Mouse (Mus musculus): ENCODE data around the gene Filip1l.

Filip1l gene

GRCm38 (mm10) chr16:57485265-57485664 is 132.4 kb downstream of the Filip1l start:
- DNase-seq = no peak

- no peak for DNase-seq
Observed at GRCm38 (mm10) chr16:57486266-57486665, 133.4 kb downstream of the Filip1l start.

- no peak for DNase-seq
Observed at GRCm38 (mm10) chr16:57488661-57489060, 135.8 kb downstream of the Filip1l start.

- DNase-seq = no peak
Observed at GRCm38 (mm10) chr16:57490691-57491090, 137.8 kb downstream of the Filip1l start.

- no peak for DNase-seq
Observed at GRCm38 (mm10) chr16:57491853-57492252, 139.0 kb downstream of the Filip1l start.

- DNase-seq = no peak
Observed at GRCm38 (mm10) chr16:57495476-57496203, 142.7 kb downstream of the Filip1l start.

GRCm38 (mm10) chr16:57496437-57497173 is 143.7 kb downstream of the Filip1l start:
- DNase-seq = peak; percentile 24

GRCm38 (mm10) chr16:57500851-57501250 is 148.0 kb downstream of the Filip1l start:
- no peak for DNase-seq

- no peak for DNase-seq
Observed at GRCm38 (mm10) chr16:57502230-57502629, 149.3 kb downstream of the Filip1l start.

GRCm38 (mm10) chr16:57502761-57503160 is 149.9 kb downstream of the Filip1l start:
- no peak for DNase-seq

GRCm38 (mm10) chr16:57504728-57505127 is 151.8 kb downstream of the Filip1l start:
- DNase-seq = no peak

- DNase-seq = no peak
Observed at GRCm38 (mm10) chr16:57506133-57506532, 153.2 kb downstream of the Filip1l start.

- no peak for DNase-seq
Observed at GRCm38 (mm10) chr16:57508351-57508750, 155.5 kb downstream of the Filip1l start.

- DNase-seq = no peak
Observed at GRCm38 (mm10) chr16:57509099-57509498, 156.2 kb downstream of the Filip1l start.

- DNase-seq = no peak
Observed at GRCm38 (mm10) chr16:57513562-57513961, 160.7 kb downstream of the Filip1l start.

GRCm38 (mm10) chr16:57514371-57514770 is 161.5 kb downstream of the Filip1l start:
- no peak for DNase-seq

- no peak for DNase-seq
Observed at GRCm38 (mm10) chr16:57515636-57516035, 162.7 kb downstream of the Filip1l start.

- no peak for DNase-seq
Observed at GRCm38 (mm10) chr16:57525046-57525445, 172.2 kb downstream of the Filip1l start.

GRCm38 (mm10) chr16:57525476-57525875 is 172.6 kb downstream of the Filip1l start:
- no peak for DNase-seq

GRCm38 (mm10) chr16:57526893-57527292 is 174.0 kb downstream of the Filip1l start:
- DNase-seq = no peak

- DNase-seq = no peak
Observed at GRCm38 (mm10) chr16:57528457-57528856, 175.6 kb downstream of the Filip1l start.

GRCm38 (mm10) chr16:57530547-57530946 is 177.7 kb downstream of the Filip1l start:
- DNase-seq = no peak

- DNase-seq = no peak
Observed at GRCm38 (mm10) chr16:57532081-57532493, 179.2 kb downstream of the Filip1l start.

- no peak for DNase-seq
Observed at GRCm38 (mm10) chr16:57534365-57534764, 181.5 kb downstream of the Filip1l start.

Measured in right cerebral cortex, postnatal 4 days (tissue).